Mouse (Mus musculus) E14TG2a.4 (cell line): Measurements from ENCODE around the gene Kmt5c.

Source experiments
- CTCF ChIP-seq: conservative IDR thresholded peaks from 2 replicates; pipeline ENCODE4 v1.5.1; 2014; ENCODE audit warnings: low read length
- NANOG ChIP-seq: IDR thresholded peaks from 2 replicates; pipeline ENCODE4 v1.6.1; 2014; ENCODE audit warnings: borderline replicate concordance, low read length, mixed read lengths
- POU5F1 ChIP-seq: IDR thresholded peaks from 2 replicates; pipeline ENCODE4 v1.6.1; 2014; ENCODE audit warnings: low read length, borderline replicate concordance

- TF ChIP-seq CTCF (no peak), POU5F1 (no peak), NANOG (no peak)
Measured at GRCm38 (mm10) chr7:4789436-4789935, 49.6 kb downstream of the Kmt5c start, which contains the start of gene Tmem238.
